Mouse (Mus musculus) kidney, embryonic 14.5 days (tissue): ENCODE results near the gene Ptprg. TPM values are rescaled to one million over a fixed set of nuclear protein-coding genes. Genes with fewer than 3 reads are reported as not detected.

Source experiments
- ATAC-seq: fragments of 200-750 bp; cut with Nextera tagmentation; 2 replicates; pipeline ENCODE4 v1.8.0; 2017; ENCODE audit warnings: moderate number of reproducible peaks, mild to moderate bottlenecking, moderate TSS enrichment, moderate library complexity; ENCODE audit not compliant: low FRiP score, low TSS enrichment
- H3K27ac ChIP-seq: fragments of 300-500 bp; sonication (generic); 2 replicates; pipeline ENCODE4 v1.5.1; 2014; ENCODE audit warnings: low read depth, mild to moderate bottlenecking, low read length, moderate library complexity, mixed read lengths
- H3K27me3 ChIP-seq: fragments of 300-500 bp; sonication (generic); 2 replicates; pipeline ENCODE4 v1.6.1; 2014; ENCODE audit warnings: mild to moderate bottlenecking, low read length; ENCODE audit not compliant: control insufficient read depth, insufficient read depth
- H3K36me3 ChIP-seq: fragments of 300-500 bp; sonication (generic); 2 replicates; pipeline ENCODE4 v1.6.1; 2014; ENCODE audit warnings: low read length, mixed read lengths; ENCODE audit not compliant: control insufficient read depth, insufficient read depth
- H3K4me1 ChIP-seq: fragments of 300-500 bp; sonication (generic); 2 replicates; pipeline ENCODE4 v1.6.1; 2014; ENCODE audit warnings: low read length, mixed read lengths; ENCODE audit not compliant: control insufficient read depth, insufficient read depth
- H3K4me2 ChIP-seq: fragments of 300-500 bp; sonication (generic); replicated peaks from 2 replicates; pipeline ENCODE4 v1.6.1; 2014; ENCODE audit warnings: low read depth, mild to moderate bottlenecking, low read length
- H3K4me3 ChIP-seq: fragments of 300-500 bp; sonication (generic); 2 replicates; pipeline ENCODE4 v1.5.1; 2014; ENCODE audit warnings: mild to moderate bottlenecking, low read length
- H3K9ac ChIP-seq: fragments of 300-500 bp; sonication (generic); 2 replicates; pipeline ENCODE4 v1.6.1; 2014; ENCODE audit warnings: low read depth, mild to moderate bottlenecking, low read length, moderate library complexity
- H3K9me3 ChIP-seq: fragments of 300-500 bp; sonication (generic); 2 replicates; pipeline ENCODE4 v1.6.1; 2016; ENCODE audit warnings: low read length; ENCODE audit not compliant: control insufficient read depth
- WGBS: fragments of 180-500 bp; shearing (Covaris S2); extraction: QIAGEN DNeasy Blood & Tissue Kit; methylation state at CpG from one replicate; pipeline ENCODE4 v1.1.7; 2014; 5-methylcytosine and 5-hydroxymethylcytosine counted together
- polyA plus RNA-seq: library from polyadenylated mRNA; unstranded; fragments of >200 nt; fragmentation: Nextera tagmentation; extraction: Ambion mirVana; gene quantifications from 2 replicates; pipeline ENCODE4 v1.2.1, GENCODE M21; 2014

Gene Ptprg
- polyA plus RNA-seq, 1 experiment from 2014 or later: 44.3 TPM

DNA sequence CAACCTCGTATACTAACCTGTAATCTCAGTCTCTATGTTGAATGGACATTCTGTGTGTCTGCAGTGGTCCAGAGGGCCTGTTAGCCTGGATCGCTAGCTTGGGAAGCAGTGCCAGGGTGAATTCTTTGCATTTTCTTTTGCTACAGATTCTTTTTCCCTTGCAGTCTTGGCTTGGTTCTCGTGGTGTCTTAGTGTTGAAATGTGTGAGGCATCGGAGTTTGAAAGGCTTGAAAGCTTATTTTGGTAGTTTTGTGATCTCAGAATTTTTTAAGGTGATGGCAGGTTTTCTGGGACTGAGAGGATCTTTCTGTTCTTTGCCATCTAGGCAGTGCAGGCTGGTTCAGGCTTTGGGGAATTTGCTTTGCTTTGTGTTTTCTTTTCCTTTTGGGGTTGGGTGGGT lies 124.9 kb downstream of the Ptprg start:
- ATAC-seq: no peak
- no peaks in the 10 kb centered on the region for H3K36me3 ChIP-seq
- H3K4me3 ChIP-seq: no peak overlapping the region
- no peaks in the 10 kb centered on the region for H3K9me3 ChIP-seq
- 87% methylated on average over 4 of the region's 4 CpGs for WGBS
- no peaks in the 10 kb centered on the region for H3K27me3 ChIP-seq
- peaks cover 10% of the 10 kb centered on the region; the same call in 1 of the 2 replicates for H3K4me1 ChIP-seq
- no peak overlapping the region for H3K4me2 ChIP-seq
- H3K27ac ChIP-seq: no peak overlapping the region
- no peak overlapping the region for H3K9ac ChIP-seq

DNA sequence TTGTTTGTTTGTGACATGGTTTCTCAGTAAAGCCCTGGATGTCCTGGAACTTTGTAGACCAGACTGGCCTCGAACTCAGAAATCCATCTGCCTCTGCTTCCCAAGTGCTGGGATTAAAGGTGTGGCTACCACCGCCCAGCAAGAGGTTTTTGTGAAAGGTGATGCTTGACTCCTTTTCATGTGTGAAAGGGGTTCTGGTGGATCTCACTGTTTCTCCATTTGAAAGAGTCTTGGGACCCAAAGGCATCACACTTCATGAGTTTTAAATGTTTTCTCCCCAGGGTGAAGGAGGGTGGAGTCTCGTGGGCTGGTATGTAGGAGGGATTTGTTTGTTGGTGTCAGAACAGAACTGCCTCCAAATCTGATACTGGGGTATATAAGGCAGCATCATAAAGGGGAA lies 126.4 kb downstream of the Ptprg start:
- H3K36me3 ChIP-seq: no peaks in the 10 kb centered on the region
- H3K27me3 ChIP-seq: no peaks in the 10 kb centered on the region
- H3K9me3 ChIP-seq: no peaks in the 10 kb centered on the region
- 65% methylated on average over 3 of the region's 3 CpGs for WGBS
- H3K4me2 ChIP-seq: no peak overlapping the region
- H3K9ac ChIP-seq: no peak overlapping the region
- H3K4me1 ChIP-seq: peaks cover 19% of the 10 kb centered on the region; the same call in 1 of the 2 replicates
- H3K27ac ChIP-seq: no peak overlapping the region
- H3K4me3 ChIP-seq: no peak overlapping the region
- ATAC-seq: no peak

DNA sequence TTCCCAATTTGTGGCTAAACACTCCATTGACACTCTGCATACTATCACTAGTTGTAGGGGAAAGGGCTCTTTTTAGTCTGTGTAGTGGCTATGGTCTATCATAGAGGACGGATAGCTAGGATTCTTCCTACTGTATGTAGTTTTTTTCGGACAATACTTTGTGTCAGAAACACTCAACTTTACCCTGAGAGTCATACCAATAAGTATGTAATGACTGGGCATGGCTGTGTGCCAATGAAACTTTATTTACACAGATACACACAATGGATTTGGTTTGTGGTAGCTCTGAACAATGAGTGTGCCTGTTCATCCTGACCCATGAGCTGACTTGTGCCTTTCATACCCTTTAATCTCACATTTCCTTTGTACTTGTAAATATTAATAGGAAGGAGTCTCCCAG lies 127.3 kb downstream of the Ptprg start:
- no peaks in the 10 kb centered on the region for H3K36me3 ChIP-seq
- no peak overlapping the region for H3K27ac ChIP-seq
- no peak overlapping the region for H3K4me2 ChIP-seq
- H3K27me3 ChIP-seq: no peaks in the 10 kb centered on the region
- no peak overlapping the region for H3K9ac ChIP-seq
- peaks cover 19% of the 10 kb centered on the region; the same call in 1 of the 2 replicates for H3K4me1 ChIP-seq
- H3K4me3 ChIP-seq: no peak overlapping the region
- no peaks in the 10 kb centered on the region for H3K9me3 ChIP-seq
- WGBS: 76% methylated on average over 2 of the region's 2 CpGs
- ATAC-seq: no peak

DNA sequence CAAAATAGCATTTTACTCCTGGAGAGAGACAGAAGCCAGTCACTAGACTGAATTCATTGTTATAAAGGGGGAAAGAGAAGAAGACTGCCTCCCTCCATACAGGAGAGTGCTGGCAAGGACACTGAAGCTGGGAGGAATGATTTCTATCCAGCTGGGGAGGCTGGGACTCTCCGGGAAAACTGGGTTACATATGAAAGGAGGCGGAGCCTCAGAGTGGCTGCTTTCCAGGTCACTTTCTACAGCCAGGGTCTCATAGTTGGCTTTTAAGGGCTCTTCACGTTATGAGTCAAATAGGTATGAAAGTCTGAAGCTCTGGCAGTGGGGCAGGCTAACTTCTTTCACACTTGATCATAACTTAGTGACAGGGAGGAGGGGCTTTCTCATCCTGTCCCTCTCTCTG lies 129.1 kb downstream of the Ptprg start:
- ATAC-seq: peak; percentile 53; the same call in 1 of the 2 replicates
- Histone ChIP-seq H3K9me3 (no peaks in the 10 kb centered on the region), H3K9ac (no peak overlapping the region), H3K4me3 (no peak overlapping the region), H3K36me3 (no peaks in the 10 kb centered on the region), H3K4me1 (peaks cover 19% of the 10 kb centered on the region; the same call in 1 of the 2 replicates), H3K4me2 (no peak overlapping the region), H3K27ac (no peak overlapping the region), H3K27me3 (no peaks in the 10 kb centered on the region)
- WGBS: 39% methylated on average over 3 of the region's 3 CpGs

DNA sequence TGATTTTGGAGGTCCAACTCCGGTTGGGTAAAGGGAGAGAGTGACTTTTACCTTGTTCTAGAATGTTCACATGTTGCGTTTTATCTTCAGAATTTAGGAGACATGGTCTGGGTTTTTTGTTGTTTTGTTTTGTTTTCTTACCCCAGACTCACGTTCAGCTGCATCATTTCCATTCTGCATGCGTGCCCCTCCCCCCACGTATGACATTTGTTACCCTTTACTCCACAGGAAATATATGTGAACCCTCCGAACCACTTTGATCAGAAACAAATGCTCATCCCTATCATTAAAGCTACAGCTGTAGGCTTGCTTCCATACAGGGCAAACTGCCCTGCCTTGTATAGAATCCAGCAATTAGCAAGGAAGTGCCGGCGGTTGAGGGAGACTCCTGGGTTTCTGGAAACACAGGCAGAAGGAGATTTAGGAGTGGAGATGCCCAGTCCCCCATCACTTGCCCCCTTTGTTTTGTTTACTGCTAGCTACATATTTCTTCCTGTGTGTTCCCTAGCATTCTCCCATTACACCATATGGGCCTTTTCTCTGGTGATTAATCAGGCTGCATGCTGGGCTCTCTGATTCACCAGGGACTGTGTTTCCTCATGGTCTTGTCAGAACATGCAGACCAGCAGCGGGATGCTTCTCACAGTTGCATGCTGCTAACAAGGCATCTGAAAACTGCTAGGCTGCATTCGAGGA lies 130.2 kb downstream of the Ptprg start:
- Histone ChIP-seq H3K36me3 (no peaks in the 10 kb centered on the region), H3K4me1 (peaks cover 19% of the 10 kb centered on the region; the same call in 1 of the 2 replicates), H3K9me3 (no peaks in the 10 kb centered on the region), H3K27ac (peak overlapping the region; percentile 57; the same call in 1 of the 2 replicates), H3K27me3 (no peaks in the 10 kb centered on the region), H3K4me3 (no peak overlapping the region), H3K9ac (no peak overlapping the region), H3K4me2 (no peak overlapping the region)
- ATAC-seq: peak; percentile 50; the same call in 1 of the 2 replicates
- 31% methylated on average over 10 of the region's 10 CpGs for WGBS

DNA sequence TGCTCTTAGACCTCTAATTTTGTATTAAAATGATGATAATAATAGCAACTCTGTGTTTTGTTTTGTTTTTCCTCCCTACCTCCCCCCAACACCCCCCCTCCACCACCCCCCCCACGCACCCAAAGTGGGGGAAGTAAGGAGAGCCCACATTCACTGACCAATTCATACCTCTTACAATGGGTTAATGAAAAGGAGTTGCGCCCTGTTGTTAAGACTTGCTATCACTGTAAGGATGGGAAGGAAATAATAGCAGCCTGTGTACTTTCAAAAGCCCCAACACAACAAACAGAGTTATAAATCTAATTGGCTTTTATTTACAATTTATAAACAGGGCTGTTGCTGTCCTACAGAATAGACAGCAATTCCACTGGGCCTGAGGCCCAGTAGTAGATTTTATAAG lies 130.8 kb downstream of the Ptprg start:
- no peak overlapping the region for H3K9ac ChIP-seq
- no peak overlapping the region for H3K4me2 ChIP-seq
- H3K4me3 ChIP-seq: no peak overlapping the region
- H3K27ac ChIP-seq: peak overlapping the region; percentile 57; the same call in 1 of the 2 replicates
- H3K36me3 ChIP-seq: no peaks in the 10 kb centered on the region
- no peak for ATAC-seq
- no peaks in the 10 kb centered on the region for H3K27me3 ChIP-seq
- WGBS: 33% methylated on average over 2 of the region's 2 CpGs
- H3K9me3 ChIP-seq: no peaks in the 10 kb centered on the region
- H3K4me1 ChIP-seq: peaks cover 19% of the 10 kb centered on the region; the same call in 1 of the 2 replicates

DNA sequence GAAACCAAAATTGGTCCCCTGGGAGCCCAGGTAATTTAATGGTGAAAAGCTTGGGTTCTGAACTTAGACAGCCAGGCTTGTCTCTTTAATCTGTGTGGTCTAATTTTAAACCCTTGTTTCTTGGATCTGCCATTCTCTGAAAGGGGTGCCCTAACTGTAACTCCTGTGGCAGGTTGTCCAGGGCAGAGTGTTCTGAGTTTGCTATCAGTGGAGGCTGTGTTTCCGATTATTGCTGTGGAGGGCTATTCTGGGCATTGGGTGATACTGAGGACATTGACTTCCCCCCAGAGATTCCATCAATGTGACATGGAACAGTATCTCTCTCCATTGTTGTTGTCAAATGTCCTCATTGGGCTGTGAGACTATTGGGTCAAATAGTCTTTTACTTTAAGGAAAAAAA lies 134.2 kb downstream of the Ptprg start:
- Histone ChIP-seq H3K36me3 (no peaks in the 10 kb centered on the region), H3K4me2 (no peak overlapping the region), H3K27me3 (no peaks in the 10 kb centered on the region), H3K4me1 (peaks cover 12% of the 10 kb centered on the region; the same call in 1 of the 2 replicates), H3K9ac (no peak overlapping the region), H3K9me3 (no peaks in the 10 kb centered on the region), H3K27ac (no peak overlapping the region), H3K4me3 (no peak overlapping the region)
- no peak for ATAC-seq
- 91% methylated on average over 1 of the region's 1 CpGs for WGBS

DNA sequence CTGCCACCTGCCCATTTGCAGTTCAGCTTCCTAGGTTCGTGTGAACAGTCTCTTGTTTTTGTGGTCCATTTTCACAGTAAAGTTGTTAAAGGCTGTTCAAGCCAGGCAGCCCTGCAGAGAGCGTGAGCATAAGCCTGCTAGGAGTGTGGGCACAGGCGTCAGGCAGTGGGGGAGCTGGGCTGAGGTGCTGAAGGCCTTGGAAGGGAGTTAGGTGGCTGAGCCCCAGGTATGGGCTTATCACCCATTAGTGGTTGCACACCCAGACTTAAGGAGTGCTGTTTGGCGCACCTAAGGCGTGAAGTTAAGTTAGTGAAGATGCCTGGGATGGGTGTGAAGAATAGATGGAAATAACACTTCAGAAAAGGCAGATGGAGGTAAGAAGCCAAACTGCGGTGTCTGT lies 134.8 kb downstream of the Ptprg start:
- no peak overlapping the region for H3K4me2 ChIP-seq
- H3K27ac ChIP-seq: no peak overlapping the region
- H3K36me3 ChIP-seq: no peaks in the 10 kb centered on the region
- H3K4me3 ChIP-seq: no peak overlapping the region
- H3K27me3 ChIP-seq: no peaks in the 10 kb centered on the region
- 60% methylated on average over 6 of the region's 6 CpGs for WGBS
- no peaks in the 10 kb centered on the region for H3K9me3 ChIP-seq
- H3K9ac ChIP-seq: no peak overlapping the region
- ATAC-seq: no peak
- H3K4me1 ChIP-seq: peaks cover 10% of the 10 kb centered on the region; the same call in 1 of the 2 replicates

DNA sequence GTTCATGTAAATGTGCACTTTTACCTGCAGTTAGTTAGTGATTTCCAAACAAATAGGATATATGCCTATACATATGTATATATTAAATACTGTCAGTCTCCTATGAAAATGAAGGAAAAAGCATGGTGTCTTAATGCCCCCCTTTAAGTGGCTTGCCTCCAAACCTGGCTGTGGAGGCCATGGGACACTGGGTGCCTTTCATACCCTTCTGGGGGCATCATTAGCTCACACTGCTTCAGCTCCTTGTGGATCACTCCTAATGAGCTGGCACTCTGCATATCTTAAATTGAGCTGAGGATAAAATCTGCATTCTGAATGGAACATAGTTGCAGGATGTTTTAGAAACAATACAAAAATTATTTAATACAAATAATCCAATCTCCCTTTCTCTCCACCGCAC lies 136.7 kb downstream of the Ptprg start:
- no peak for ATAC-seq
- no peaks in the 10 kb centered on the region for H3K9me3 ChIP-seq
- H3K27ac ChIP-seq: no peak overlapping the region
- H3K4me2 ChIP-seq: no peak overlapping the region
- 87% methylated on average over 1 of the region's 1 CpGs for WGBS
- no peaks in the 10 kb centered on the region for H3K27me3 ChIP-seq
- no peaks in the 10 kb centered on the region for H3K36me3 ChIP-seq
- no peak overlapping the region for H3K4me3 ChIP-seq
- no peaks in the 10 kb centered on the region for H3K4me1 ChIP-seq
- H3K9ac ChIP-seq: no peak overlapping the region
